Mouse (Mus musculus): Measurements from ENCODE around the gene Tom1l1.

The Tom1l1 gene

GRCm38 (mm10) chr11:90614743-90615142 is 73.4 kb downstream of the Tom1l1 start:
- no peak for DNase-seq (ENCODE audit: low spot score)

DNA sequence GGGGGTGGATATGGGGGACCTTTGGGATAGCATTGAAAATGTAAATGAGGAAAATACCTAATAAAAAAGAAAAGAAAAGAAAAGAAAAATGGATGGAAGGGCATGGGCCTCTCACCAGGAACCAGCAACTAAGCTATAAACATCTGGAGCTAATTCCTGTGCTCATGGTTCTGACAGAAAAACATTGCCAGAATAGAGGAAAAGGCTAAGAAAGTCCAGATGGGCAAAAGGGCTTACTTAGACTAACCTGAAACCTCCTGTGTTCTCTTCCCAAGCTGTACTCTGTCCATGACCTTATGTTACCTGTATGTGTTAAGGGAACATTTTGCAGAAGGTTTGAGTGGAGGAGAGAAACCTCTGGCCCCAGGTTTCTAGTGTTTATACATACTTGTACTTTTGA is 76.0 kb downstream of the Tom1l1 start:
- no peak for DNase-seq (ENCODE audit: low spot score)

- DNase-seq (ENCODE audit: low spot score), result no peak
These were observed 85.1 kb downstream of the Tom1l1 start for GRCm38 (mm10) chr11:90603066-90603465.

GRCm38 (mm10) chr11:90595826-90596225 is 92.3 kb downstream of the Tom1l1 start:
- DNase-seq (ENCODE audit: low spot score), result no peak

Data from urinary bladder, postnatal 10 days (tissue).